Mouse (Mus musculus): Measurements from ENCODE around the gene Rab5b.
A peak's percentile ranks its signal among the peaks of the same experiment; 100 is the strongest.

Gene Rab5b

DNA sequence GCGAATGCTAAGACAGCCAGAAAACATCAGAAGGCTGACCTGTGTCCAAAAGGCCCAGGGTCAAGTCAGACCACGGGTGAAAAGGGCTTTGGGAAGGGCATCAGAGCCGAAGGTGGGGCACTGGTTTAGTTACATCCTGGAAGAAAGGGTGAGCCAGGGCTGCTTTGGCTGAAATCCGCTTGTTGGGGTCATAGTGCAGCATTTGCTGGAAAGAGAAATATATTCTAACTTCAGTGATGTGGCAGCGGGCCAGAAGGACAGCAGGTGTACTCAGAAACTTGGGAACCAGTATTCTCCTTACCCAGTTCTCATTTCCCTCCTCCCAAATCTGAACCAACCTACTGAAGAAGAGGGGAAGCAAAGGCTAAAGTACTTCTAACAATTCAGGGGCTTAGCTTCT, 2.9 kb upstream of the Rab5b start:
- DNase-seq (ENCODE audit: low read depth, low spot score), result no peak

DNA sequence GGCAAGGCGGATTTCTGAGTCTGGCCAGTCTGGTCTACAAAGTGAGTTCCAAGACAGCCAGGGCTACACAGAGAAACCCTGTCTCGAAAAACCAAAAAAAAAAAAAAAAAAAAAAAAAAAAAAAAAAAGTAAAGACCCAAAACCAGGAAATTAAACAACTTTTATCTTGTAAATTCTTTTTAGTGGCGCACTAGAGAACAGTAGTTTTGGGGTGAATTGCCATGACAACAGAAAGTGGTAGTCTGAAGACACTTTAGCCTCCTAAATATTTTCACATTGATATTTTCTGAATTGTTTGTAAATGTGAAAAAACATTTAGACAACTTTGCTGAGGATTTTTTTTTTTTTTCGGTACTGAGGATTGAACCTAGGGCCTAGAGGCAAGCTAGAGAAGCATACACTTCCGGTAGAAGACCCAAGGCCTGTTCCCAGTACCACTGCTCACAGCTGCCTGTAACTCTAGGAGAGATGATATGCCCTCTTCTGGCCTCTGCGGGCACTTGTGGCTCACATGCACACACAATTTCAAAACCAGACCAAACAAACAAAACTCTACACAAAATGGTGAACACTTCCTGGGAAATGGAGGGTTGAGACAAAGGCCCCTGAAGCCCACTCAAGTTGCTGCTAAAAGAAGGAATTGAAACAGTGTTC, 1.1 kb upstream of the Rab5b start:
- DNase-seq (ENCODE audit: low read depth, low spot score), result no peak

DNA sequence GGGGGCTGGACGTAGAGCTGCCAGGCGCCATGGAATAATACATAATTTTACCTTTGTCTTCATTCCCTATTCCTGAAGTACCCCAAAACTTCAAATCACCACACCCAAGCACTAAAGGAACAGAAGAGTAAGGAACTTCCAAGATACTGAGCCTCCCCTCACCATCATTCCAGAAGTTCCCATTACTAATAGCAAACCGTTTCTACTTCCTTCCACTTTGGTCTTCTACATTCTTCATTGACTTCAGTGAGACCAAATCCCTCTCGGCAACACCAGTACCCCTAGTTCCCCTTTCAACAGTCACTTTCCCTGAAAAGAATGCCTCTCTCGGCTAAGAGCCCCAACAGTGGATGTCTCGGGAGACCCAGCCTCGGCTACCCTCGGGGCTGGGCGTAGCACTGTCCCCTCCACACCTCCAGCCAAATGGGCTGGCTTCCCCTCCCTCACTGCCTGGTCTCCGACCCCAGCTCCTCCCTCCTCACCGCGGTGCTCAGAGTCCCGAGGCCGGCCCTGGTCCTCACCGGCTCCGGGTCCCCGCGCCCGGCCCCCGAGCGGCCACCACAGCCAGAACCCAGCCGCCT, 563 bp downstream of the Rab5b start:
- no peak for DNase-seq (ENCODE audit: low read depth, low spot score)

DNA sequence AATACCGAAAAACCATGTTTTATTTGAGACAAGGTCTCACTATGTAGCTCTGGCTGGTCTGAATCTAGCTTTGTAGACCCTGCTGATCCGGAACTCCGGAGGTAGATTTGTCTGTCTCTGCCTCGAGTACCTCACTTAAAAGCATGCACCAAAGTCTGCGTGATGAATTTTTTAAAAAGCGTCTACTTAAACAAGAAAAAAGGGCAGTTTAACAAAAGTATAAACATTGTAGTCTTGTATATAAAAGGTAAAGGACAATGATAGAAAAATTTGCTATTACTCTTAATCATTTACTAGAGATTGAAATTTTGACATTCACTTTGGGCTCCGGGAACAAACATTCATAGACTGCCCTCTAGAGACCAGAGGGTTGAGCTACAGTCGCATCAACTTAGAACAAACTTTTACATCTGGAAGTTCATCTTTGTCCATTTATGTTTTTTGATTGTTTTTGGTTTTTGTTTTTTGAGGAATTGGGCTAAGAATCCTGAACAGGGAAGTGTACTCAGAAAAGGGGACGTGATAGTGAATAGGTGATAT, 21.5 kb downstream of the Rab5b start:
- DNase-seq (ENCODE audit: low read depth, low spot score), result no peak

DNA sequence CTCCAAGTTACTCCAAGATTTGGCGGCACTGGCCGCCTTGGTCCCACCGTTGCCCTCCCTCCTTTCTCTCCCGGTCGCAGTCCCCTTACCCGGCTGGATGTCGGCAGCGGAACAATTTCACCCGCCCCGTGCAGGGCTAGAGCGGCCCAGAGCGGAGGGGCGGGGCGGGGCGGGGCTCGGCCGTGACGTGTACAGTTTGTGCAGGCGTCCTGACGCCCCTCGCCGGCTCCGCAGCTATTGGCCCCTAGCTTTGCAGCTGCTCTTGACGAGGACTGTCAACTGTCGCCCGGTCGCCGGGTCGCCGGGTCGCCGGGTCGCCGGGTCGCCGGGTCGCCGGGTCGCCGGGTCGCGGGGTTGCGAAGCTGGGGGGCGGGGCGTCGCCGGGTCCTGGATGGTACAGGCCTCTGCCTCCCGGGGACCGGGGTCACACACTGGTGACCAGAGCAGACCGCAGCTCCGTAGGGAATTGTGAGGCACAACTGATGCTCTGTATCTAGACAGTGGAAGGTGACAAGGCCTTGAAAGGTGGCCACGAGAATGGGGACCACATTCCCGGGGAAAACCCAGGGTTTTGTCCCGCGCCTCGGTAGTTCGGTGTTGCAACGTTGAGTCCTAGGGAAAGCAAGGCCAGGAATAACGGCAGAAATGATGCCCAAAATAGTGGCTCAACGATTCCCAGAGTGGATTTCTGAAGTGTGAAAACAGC, 22.1 kb downstream of the Rab5b start, which contains the start of gene Suox:
TSS of gene Suox (minus strand) at position 311 of the 706 bp plus-strand sequence.
- DNase-seq (ENCODE audit: low read depth, low spot score), result peak; percentile 71

DNA sequence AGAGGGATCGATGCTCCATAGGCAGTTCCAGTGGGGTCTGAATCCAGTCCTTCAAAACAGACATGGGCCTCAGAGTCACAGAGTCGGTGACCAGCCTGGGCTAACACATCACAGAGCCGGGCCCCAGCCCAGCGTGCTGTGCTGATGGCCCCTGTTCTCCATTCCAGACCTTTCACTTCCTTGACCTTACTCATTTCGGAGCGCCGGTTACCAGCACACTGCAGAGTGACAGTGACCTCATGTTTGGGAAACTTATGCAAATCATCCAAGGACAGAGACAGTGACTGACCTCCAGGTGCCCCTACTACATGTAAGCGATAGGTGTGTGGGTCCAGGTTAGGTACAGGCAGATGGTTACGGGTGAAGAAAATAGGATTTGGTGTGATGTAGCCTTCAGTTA, 24.9 kb downstream of the Rab5b start:
- no peak for DNase-seq (ENCODE audit: low read depth, low spot score)

DNA sequence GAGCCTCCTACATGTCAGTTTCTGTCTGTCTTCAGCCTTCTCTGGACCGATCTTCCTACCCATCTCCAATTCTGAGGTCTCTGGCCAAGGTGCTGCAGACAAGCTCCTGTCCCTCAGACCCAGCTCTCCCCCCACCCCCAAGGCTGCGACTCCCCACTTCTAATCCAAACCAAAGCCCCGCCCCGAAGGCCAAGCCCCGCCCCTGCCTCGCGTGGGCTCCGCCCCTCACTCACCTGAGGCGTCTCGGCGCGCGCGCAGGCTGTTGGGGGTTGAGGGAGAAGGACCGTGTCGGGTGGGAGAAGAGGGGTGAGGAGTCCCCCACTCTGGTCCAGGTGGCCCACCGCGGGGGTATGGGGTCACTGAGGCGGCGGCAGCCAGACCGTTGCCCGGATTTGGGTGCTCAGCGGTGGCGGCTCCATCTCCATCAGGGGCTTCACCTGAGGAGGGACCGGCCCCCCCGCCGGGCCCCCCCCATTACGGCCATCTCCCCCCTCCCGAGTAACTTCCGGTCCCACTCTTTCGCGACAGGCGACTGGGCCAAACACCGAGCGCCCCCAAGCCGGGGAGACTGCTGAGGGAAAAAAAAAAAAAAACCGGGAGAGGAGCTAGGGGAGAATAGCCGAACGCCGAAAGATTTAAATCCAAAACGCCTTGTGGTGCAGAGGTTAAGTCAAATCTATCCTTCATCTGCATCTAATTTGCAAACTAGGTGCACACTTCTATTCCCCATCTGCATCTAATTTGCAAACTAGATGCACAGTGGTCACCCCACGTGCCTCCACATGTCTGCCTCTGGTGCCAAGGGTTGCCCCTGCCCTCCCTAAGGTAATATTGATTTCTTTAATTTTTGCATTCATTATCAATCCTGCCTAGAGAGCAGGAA, 27.0 kb downstream of the Rab5b start:
- peak; percentile 29 for DNase-seq (ENCODE audit: low read depth, low spot score)

DNA sequence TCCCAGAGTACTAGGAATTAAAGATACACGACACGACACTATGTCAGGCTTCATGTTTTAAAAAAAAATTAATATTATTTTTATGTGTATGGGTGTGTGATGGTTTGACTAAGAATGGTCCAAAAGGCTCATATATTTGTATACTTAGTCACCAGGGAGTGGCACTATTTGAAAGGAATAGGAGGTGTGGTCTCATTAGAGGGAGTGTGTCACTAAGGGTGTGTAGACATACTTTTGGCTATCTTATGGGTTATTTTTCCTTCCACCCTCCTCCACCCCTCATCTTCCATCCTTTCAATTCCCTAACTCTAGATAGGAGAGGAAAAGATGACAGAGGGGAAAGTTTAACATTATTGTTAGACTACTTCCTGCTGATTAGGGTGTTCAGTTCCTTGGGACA, 30.3 kb downstream of the Rab5b start:
- no peak for DNase-seq (ENCODE audit: low read depth, low spot score)

DNA sequence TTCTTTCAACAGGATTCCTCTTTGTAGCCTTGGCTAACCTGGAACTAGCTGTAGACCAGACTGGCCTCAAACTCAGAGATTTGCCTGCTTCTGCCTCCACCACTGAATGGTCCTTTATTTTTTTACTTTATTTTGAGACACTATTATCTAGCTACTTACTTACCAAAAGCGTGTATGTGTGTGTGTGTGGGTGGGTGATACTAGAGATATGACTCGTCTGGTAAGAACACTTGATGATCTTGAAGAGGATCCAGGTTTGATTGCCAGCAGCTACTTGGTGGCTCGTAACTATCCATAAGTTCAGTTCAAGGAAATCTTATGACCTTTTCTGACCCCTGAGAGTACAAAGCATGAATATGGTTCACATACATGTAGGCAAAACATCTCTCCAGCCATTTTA, 30.8 kb downstream of the Rab5b start:
- DNase-seq (ENCODE audit: low read depth, low spot score), result no peak

DNA sequence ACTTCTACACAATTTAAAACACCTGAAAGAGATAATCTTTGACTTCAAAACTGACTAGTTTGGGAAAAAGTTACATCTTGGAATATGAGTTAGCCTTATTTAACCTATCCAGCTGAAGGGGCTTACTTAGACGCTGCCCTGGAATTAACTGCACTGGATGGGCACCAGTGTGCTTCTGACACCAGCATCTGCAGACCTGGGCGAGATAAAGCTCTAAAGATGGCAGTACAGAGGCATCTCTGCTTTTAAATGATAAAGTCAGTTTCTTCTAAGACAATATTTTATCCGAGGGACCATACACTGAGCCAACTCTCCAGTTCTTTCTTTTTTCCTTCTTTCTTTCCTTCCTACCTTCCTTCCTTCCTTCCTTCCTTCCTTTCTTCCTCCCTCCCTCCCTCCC, 31.3 kb downstream of the Rab5b start:
- no peak for DNase-seq (ENCODE audit: low read depth, low spot score)

DNA sequence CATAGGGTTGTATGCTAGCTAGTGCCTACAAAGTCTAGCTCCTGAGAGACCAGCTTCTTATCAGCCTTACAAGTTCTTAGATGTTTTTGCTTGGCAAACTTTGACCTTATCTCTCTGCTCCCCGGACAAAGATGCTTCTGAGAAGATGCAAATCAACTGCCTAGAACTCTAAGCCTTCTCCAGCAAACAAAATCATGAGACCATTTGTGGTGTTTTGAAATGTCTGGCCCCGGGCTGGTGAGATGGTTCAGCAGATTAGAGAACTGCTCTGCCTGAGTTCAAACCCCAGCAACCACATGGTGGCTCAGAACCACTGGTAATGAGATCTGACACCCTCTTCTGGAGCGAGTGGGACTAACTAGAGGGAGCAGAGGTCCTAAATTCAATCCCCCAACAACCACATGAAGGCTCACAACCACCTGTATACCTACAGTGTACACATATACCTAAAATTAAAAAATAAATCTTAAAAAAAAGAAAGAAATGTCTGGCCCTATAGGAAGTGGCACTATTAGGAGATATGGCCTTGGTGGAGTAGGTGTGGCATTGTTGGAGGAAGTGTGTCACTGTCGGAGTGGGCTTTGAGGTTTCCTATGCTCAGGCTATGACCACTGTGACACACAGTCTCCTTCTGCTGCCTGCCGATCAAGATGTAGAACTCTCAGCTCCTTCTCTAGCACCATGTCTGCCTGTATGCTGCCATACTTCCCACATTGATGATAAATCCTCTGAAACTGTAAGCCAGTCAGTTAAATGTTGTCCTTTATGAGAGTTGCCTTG, 32.4 kb downstream of the Rab5b start:
- DNase-seq (ENCODE audit: low read depth, low spot score), result no peak

DNA sequence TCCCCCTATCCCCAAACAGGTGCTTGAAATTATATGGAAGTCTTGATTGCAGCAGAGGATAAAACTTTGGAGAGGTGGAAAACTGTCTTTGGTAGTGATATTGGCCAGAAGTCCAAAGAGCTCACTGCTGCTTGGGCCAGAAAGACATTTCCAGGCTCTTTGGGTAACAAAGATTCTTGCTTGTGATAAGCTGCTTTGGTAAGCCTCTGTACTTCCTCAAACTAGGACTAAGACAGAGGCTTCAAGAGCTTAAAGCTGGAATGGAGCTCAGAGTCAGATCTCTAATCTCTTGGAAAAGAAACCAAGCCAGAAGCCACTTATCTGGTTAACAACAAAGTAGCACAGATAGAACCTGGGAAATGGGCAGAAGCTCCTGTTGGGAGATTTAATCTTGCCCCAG, 33.6 kb downstream of the Rab5b start:
- DNase-seq (ENCODE audit: low read depth, low spot score), result no peak

DNA sequence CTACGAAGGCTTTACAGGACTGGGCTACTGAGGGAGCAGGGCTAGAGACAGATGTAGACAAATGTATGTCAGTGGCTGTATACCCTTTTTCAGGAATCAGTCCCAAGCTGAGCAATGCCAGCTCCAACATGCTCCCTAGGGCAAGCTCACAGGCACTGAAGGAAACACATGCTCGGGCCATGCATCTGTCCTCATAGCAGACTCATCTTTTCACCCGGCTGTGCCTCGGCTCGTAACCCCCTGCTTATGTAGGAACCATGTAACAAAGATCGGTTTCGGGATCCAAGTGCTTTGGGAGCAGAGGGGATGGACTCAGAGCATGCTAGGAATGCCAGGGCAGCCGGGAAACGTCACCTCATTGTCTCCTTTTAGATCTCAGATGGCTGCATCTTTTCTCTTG, 36.6 kb downstream of the Rab5b start:
- no peak for DNase-seq (ENCODE audit: low read depth, low spot score)

DNA sequence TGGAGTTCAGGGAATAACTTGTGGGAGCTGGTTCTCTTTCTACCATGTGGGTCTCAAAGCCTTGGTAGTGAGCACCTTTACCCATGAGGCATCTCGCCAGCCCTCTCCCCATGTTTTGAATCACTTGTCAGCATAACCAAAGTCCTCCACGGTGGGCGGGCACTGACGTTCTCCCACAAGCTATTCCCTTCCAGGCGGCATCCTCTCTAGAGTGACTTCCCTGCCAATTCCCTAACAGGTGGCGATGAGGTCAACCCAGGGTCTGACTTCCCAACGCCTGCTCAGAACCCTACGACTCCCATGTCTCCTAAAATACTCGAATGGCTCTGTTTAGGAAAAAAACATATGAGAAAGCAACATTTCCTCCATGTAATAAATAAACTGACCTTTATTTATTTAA, 38.2 kb downstream of the Rab5b start:
- DNase-seq (ENCODE audit: low read depth, low spot score), result no peak

DNA sequence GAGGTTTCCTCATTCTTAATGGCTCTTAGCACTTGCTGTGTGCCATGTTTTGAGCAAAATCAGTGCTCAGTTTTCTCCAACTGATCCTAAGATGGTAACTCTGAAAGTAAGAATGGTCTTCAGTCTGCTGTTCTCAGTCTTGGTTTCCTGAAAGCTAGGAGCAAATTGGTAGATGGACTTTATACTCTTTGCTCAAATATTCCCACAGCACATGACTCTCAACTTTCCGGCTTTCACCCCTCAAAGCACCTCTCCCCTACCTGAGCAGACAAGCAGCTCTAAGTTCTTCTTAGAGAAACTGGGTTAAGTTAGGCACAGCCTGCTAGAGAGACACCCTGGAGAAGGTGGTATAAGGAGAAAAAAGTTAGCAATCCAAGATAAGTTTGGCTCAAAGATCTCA, 39.3 kb downstream of the Rab5b start:
- DNase-seq (ENCODE audit: low read depth, low spot score), result no peak

DNA sequence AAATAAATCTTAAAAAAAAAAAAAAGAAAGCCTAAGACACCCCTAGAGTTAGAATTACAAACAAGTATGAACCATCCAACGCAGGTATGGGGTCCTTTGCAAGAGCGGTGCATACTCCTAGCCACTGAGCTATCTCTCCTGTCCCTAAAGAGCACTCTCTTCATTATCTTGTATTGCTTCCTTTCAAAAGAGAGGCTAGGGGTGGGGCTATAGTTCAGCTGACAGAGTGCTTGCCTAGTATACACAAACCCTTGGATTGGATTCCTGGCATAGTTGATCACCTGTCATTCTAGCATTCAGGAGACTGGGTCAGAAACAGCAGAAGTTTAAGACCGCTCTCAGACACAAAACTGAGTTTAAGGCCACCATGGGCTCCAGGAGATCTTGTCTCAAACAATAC, 40.8 kb downstream of the Rab5b start:
- no peak for DNase-seq (ENCODE audit: low read depth, low spot score)

DNA sequence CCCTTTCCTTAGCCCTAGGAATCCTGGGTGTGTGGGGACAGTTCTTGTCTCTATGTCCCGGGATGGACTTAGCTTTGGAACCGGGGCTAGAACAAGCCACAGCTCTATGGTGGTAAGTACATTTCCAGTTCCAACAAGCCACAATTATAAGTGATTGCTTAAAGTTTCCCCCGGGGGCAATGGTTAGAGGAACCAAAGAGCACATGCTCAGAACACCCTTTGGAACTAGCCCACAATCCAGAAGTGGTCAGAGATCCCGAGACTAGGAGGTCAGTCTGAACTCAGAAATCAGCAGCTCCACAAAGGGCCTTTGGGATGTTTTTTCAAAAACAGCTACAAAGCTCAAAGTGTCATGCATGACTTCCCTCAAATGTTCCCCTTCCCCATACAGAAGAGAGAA, 42.2 kb downstream of the Rab5b start:
- DNase-seq (ENCODE audit: low read depth, low spot score), result no peak

DNA sequence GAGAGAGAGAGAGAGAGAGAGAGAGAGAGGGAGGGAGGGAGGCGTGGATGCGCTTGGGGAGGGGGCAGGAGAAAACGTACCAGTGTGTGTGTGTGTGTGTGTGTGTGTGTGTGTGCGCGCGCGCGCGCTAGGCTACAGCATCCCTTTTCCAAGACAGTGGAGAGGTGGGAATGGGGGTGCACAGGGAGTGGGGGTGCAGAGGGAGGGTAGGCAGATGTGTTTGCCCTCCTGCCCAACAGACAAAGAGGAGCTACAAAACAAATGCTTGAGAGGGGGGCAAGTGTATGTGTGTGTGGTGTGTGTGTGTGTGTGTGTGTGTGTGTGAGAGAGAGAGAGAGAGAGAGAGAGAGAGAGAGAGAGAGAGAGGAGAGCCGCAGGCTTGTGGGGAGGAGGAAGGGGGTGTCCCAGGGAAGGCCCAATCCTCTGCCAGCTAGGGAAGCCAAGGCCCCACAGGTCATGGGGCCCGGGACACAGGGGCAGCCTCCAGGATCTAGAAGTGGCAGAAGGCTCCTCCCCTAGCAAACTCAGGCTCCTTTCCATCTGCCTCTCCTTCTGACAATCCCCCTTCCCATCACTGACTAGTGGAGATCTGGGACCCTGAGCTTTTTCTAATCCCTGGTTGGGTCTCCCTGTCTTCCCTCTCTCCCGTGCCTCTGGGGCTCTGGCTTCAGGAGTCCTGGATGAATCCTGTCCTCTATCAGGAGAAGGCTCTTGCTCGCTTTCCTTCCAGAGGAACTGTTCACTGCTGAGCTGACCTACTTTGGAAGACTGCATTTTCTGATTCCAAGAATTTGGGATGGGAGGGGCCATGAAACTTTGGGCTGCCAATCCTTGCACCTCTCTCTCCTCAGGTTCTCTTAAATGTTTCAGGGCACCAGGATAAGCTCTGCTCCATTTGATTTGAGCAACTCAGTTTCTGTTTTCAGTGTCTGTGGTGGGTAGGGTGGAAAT, 49.6 kb downstream of the Rab5b start:
- no peak for DNase-seq (ENCODE audit: low read depth, low spot score)

DNA sequence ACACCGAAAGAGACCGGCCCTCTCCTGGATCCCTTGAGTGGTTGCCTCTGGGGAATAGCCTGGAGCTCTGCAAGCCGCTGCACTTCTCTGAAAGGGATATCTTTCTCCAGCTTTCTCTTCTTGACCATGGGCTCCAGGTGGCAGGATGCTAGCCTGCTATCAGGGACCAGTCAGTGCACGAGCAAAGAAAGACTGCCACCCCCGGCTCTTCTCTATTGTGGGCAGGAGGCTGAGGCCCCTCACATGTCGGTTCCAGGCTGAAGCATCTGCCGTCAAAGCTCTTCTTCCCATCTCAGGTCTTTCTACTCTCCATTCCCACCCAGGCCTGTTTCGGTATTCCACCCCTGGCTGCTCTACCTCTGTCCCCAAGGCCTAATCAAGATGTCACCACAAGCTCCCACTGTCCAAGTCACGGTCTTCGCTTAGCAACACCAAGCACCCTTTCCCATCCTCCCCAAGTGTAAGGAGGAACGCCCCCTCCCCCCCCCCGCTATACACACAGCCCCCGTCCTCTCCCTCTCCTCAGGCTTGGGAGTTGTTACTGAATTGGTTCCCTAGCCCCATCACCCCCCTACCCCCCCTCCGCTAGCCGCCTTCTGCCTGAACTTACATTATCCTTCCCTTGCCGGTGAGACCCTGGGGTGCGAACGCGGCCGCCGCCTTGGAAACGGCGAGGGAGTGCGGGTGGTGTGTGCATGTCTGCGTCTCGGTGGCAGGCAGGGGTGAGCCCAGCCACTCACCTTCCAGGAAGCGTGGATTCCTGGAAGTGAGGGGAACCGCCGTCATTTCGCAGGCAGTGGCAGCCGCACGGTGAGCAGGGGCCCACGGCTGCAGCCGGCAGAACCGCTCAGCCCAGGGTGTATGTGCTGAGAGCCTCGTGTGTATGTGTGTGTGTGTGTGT, 50.7 kb downstream of the Rab5b start, which contains the start of gene Ikzf4:
TSS of gene Ikzf4 (minus strand) at position 881 of the 901 bp plus-strand sequence.
- DNase-seq (ENCODE audit: low read depth, low spot score), result no peak

Data from embryo, embryonic 11.5 days (tissue).